Mouse (Mus musculus) midbrain, embryonic 14.5 days (tissue): ENCODE data around the gene Aknad1. TPM values are rescaled to one million over a fixed set of nuclear protein-coding genes. Genes with fewer than 3 reads are reported as not detected.
A peak's percentile ranks its signal among the peaks of the same experiment; 100 is the strongest.

Experiments used
- ATAC-seq: fragments of 200-750 bp; cut with Nextera tagmentation; 2 replicates; pipeline ENCODE4 v1.8.0; 2017; ENCODE audit warnings: moderate number of reproducible peaks, moderate library complexity; ENCODE audit not compliant: low FRiP score, low TSS enrichment
- DNase-seq: peaks from one replicate; pipeline ENCODE4 v3.0.0-alpha.2; 2015
- H3K27ac ChIP-seq: fragments of 300-500 bp; sonication (generic); replicated peaks from 2 replicates; pipeline ENCODE4 v1.5.1; 2014; ENCODE audit warnings: mild to moderate bottlenecking, low read depth, low read length, moderate library complexity
- H3K27me3 ChIP-seq: fragments of 300-500 bp; sonication (generic); 2 replicates; pipeline ENCODE4 v1.6.1; 2014; ENCODE audit warnings: low read length, control low read depth, mixed read lengths; ENCODE audit not compliant: control insufficient read depth, insufficient read depth
- H3K36me3 ChIP-seq: fragments of 300-500 bp; sonication (generic); 2 replicates; pipeline ENCODE4 v1.6.1; 2014; ENCODE audit warnings: low read length, control low read depth; ENCODE audit not compliant: control insufficient read depth, insufficient read depth
- H3K4me1 ChIP-seq: fragments of 300-500 bp; sonication (generic); 2 replicates; pipeline ENCODE4 v1.6.1; 2014; ENCODE audit warnings: mild to moderate bottlenecking, antibody characterized with exemption, low read length, control low read depth; ENCODE audit not compliant: control insufficient read depth, insufficient read depth
- H3K4me2 ChIP-seq: fragments of 300-500 bp; sonication (generic); 2 replicates; pipeline ENCODE4 v1.6.1; 2014; ENCODE audit warnings: mild to moderate bottlenecking, low read length, moderate library complexity
- H3K4me3 ChIP-seq: fragments of 300-500 bp; sonication (generic); replicated peaks from 2 replicates; pipeline ENCODE4 v1.5.1; 2014; ENCODE audit warnings: low read depth, low read length
- H3K9ac ChIP-seq: fragments of 300-500 bp; sonication (generic); replicated peaks from 2 replicates; pipeline ENCODE4 v1.6.1; 2014; ENCODE audit warnings: mild to moderate bottlenecking, low read length, moderate library complexity
- H3K9me3 ChIP-seq: fragments of 300-500 bp; sonication (generic); 2 replicates; pipeline ENCODE4 v1.6.1; 2016; ENCODE audit warnings: low read length, control low read depth, mixed read lengths; ENCODE audit not compliant: control insufficient read depth
- WGBS: fragments of 180-500 bp; shearing (Covaris S2); extraction: QIAGEN DNeasy Blood & Tissue Kit; methylation state at CpG from one replicate; pipeline ENCODE4 v1.1.7; 2014; 5-methylcytosine and 5-hydroxymethylcytosine counted together
- polyA plus RNA-seq: library from polyadenylated mRNA; unstranded; fragments of >200 nt; fragmentation: Nextera tagmentation; extraction: Ambion mirVana; gene quantifications from 2 replicates; pipeline ENCODE4 v1.2.1, GENCODE M21; 2014

Aknad1 gene
- polyA plus RNA-seq, 1 experiment from 2014 or later: not detected

- WGBS: 84% methylated on average over 9 of the region's 9 CpGs
- no peak for DNase-seq
- no peaks in the 10 kb centered on the region for H3K4me1 ChIP-seq
Observed at GRCm38 (mm10) chr3:108757570-108757969, 18.1 kb downstream of the Aknad1 start.

GRCm38 (mm10) chr3:108759566-108760420 lies 20.3 kb downstream of the Aknad1 start:
- no peaks in the 10 kb centered on the region for H3K36me3 ChIP-seq
- DNase-seq (no peak), ATAC-seq (no peak)
- H3K9me3 ChIP-seq: no peaks in the 10 kb centered on the region
- no peaks in the 10 kb centered on the region for H3K4me1 ChIP-seq
- H3K4me2 ChIP-seq: no peak overlapping the region
- 93% methylated on average over 11 of the region's 11 CpGs for WGBS
- no peak overlapping the region for H3K9ac ChIP-seq
- no peaks in the 10 kb centered on the region for H3K27me3 ChIP-seq
- no peak overlapping the region for H3K4me3 ChIP-seq
- H3K27ac ChIP-seq: no peak overlapping the region

More at GRCm38 (mm10) chr3:108757570-108757969, 18.1 kb downstream of the Aknad1 start:
- no peak overlapping the region for H3K4me2 ChIP-seq
- no peaks in the 10 kb centered on the region for H3K27me3 ChIP-seq
- H3K27ac ChIP-seq: no peak overlapping the region
- no peak for ATAC-seq
- H3K9me3 ChIP-seq: no peaks in the 10 kb centered on the region
- no peak overlapping the region for H3K4me3 ChIP-seq
- no peak overlapping the region for H3K9ac ChIP-seq
- no peaks in the 10 kb centered on the region for H3K36me3 ChIP-seq

DNA sequence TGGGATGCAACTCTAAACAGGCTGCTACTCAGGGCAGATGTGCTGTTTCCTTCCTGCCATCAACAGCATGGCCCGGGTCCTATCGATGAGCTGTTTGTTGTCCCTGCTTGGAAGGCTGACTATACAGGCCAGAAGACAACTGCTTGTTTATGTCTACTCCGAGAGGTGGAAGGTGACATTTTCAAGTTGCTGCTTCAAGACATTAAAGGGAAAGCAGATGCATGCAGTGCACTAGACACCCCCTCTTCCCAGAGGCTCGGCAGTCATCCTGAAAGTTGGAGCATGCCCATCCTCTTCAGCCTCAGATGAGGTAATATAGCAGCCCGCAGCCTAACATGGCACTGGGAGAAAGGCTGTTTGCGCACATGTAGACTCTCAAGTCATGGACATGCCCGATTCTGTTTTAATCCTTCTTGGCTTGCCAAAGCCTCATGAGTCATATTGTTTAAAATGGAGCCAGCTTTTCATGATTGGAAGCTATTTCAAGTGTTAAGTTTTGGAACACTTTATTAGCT lies 23.2 kb downstream of the Aknad1 start:
- H3K27me3 ChIP-seq: no peaks in the 10 kb centered on the region
- no peak overlapping the region for H3K9ac ChIP-seq
- H3K9me3 ChIP-seq: no peaks in the 10 kb centered on the region
- H3K4me3 ChIP-seq: no peak overlapping the region
- no peak overlapping the region for H3K4me2 ChIP-seq
- H3K36me3 ChIP-seq: no peaks in the 10 kb centered on the region
- no peak overlapping the region for H3K27ac ChIP-seq
- ATAC-seq (no peak), DNase-seq (no peak)
- H3K4me1 ChIP-seq: no peaks in the 10 kb centered on the region
- 90% methylated on average over 7 of the region's 7 CpGs for WGBS

DNA sequence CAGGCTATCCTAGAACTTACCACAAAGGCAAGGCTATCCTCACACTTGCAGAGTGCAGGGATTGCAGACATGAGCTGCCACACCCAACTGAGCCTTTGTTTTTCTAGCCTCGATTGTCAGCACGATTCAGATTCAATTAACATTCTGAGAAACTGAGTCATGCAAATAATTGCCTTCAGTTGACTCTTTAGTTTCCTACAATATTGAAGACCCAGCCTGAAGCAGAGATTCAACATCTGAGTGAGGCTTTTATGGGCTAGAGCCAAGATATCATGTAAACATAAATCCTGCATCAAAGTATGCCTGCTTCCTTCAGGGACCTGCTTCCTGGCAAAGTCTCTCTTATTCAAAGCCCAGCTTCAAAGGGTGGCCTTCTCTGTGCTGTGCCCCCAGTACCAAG lies 24.2 kb downstream of the Aknad1 start:
- H3K9me3 ChIP-seq: no peaks in the 10 kb centered on the region
- no peak overlapping the region for H3K4me2 ChIP-seq
- H3K4me1 ChIP-seq: no peaks in the 10 kb centered on the region
- WGBS: 89% methylated on average over 2 of the region's 2 CpGs
- no peaks in the 10 kb centered on the region for H3K36me3 ChIP-seq
- H3K27me3 ChIP-seq: no peaks in the 10 kb centered on the region
- no peak overlapping the region for H3K9ac ChIP-seq
- ATAC-seq (no peak), DNase-seq (no peak)
- H3K27ac ChIP-seq: no peak overlapping the region
- H3K4me3 ChIP-seq: no peak overlapping the region

GRCm38 (mm10) chr3:108764976-108765375 lies 25.5 kb downstream of the Aknad1 start:
- no peaks in the 10 kb centered on the region for H3K9me3 ChIP-seq
- no peak overlapping the region for H3K4me2 ChIP-seq
- 68% methylated on average over 7 of the region's 7 CpGs for whole genome bisulfite sequencing
- no peak overlapping the region for H3K9ac ChIP-seq
- no peak overlapping the region for H3K27ac ChIP-seq
- ATAC-seq (no peak), DNase-seq (peak; percentile 16)
- no peaks in the 10 kb centered on the region for H3K4me1 ChIP-seq
- no peak overlapping the region for H3K4me3 ChIP-seq
- H3K27me3 ChIP-seq: no peaks in the 10 kb centered on the region
- H3K36me3 ChIP-seq: no peaks in the 10 kb centered on the region

DNA sequence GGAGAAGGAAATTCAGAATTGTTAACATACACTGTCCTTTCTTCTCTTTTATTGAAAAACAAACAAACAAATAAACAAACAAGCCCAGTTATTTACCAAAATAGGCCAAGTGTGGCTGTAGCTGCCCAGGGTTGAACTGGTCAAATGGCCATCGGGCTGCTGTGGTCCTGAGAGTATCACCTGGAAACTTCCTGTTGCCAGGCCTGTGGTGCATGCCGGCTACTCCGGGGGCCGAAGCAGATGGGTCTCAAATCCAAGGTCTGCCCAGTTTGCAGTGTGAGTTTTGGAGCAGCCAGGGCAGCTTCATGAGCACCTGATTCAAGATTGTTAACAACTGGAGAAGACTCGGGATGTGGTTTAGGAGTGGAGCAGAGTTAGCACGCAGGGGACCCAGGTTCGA lies 26.0 kb downstream of the Aknad1 start:
- no peak overlapping the region for H3K4me2 ChIP-seq
- H3K9me3 ChIP-seq: no peaks in the 10 kb centered on the region
- H3K27me3 ChIP-seq: no peaks in the 10 kb centered on the region
- H3K4me3 ChIP-seq: no peak overlapping the region
- H3K9ac ChIP-seq: no peak overlapping the region
- no peak overlapping the region for H3K27ac ChIP-seq
- no peaks in the 10 kb centered on the region for H3K36me3 ChIP-seq
- no peak for DNase-seq
- WGBS: 87% methylated on average over 7 of the region's 7 CpGs
- no peak for ATAC-seq
- no peaks in the 10 kb centered on the region for H3K4me1 ChIP-seq

DNA sequence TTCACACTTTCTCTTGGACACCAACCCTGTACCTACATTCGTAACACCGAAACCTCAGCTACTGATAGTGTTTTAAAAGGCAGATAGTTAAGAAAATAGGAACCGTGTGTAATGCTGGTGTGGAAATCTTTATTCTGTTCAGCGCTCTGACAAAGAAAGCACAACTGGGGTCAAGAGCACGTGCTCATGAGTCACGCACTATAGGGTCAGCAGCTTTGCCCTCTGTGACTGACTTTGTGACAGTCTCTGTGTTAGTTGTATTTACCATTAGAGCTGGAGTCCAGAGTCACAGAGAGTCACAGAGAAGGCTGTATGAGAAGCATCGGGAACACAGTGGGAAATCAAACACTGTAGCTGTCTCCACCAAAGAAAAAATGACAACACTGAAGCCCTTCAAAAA lies 27.5 kb downstream of the Aknad1 start:
- 88% methylated on average over 7 of the region's 7 CpGs for WGBS
- no peaks in the 10 kb centered on the region for H3K27me3 ChIP-seq

DNA sequence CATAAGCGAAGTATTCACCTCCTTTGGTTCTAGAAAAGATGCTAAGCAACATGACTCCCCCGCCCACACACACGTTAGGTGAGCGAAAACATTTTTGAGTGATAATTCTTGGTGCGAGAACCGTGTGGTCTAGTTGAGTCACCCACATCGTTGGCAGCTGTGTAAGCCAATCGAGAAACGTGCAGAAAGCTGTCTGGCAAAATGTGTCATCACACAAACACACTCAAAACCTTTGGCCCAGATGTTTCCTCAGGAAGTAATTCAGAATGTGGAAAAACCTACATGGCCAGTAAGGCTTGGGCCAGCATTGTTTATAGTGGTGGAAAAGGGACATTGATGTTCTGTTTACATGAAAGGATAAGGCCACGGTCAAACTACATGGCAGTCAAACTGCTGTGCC lies 28.0 kb downstream of the Aknad1 start:
- WGBS: 88% methylated on average over 10 of the region's 10 CpGs
- Histone ChIP-seq H3K27ac (no peak overlapping the region), H3K4me3 (no peak overlapping the region), H3K4me2 (no peak overlapping the region), H3K9me3 (no peaks in the 10 kb centered on the region), H3K27me3 (no peaks in the 10 kb centered on the region), H3K9ac (no peak overlapping the region), H3K4me1 (no peaks in the 10 kb centered on the region), H3K36me3 (no peaks in the 10 kb centered on the region)
- ATAC-seq (no peak), DNase-seq (no peak)

More for the DNA sequence above, 27.5 kb downstream of the Aknad1 start:
- Histone ChIP-seq H3K4me1 (no peaks in the 10 kb centered on the region), H3K27ac (no peak overlapping the region), H3K4me2 (no peak overlapping the region), H3K9me3 (no peaks in the 10 kb centered on the region), H3K9ac (no peak overlapping the region), H3K36me3 (no peaks in the 10 kb centered on the region), H3K4me3 (no peak overlapping the region)
- ATAC-seq (no peak), DNase-seq (no peak)

DNA sequence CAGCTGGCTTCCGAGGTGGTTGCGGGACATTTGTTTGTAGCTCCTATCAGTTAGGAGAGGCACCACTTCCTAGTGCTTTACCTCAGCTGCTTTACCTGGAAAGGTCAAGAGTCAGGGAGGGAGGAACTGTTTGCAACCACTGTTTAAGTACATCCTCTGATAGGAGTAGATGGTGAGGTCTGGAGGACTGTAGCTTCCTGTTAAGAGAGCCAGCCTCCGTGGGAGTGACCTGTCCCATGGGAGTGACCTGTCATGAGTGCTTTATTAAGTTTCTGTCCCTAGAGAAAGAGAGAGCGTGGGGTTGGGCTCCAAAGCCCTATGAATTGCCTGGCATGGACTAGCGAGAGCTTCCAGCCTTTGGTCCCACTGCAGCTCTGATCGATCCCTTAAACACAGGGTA lies 30.1 kb downstream of the Aknad1 start:
- no peak overlapping the region for H3K27ac ChIP-seq
- 88% methylated on average over 6 of the region's 6 CpGs for WGBS
- DNase-seq: no peak
- no peaks in the 10 kb centered on the region for H3K4me1 ChIP-seq
- H3K9me3 ChIP-seq: no peaks in the 10 kb centered on the region
- no peak overlapping the region for H3K4me3 ChIP-seq
- no peak for ATAC-seq
- H3K27me3 ChIP-seq: no peaks in the 10 kb centered on the region
- H3K36me3 ChIP-seq: no peaks in the 10 kb centered on the region
- no peak overlapping the region for H3K9ac ChIP-seq
- no peak overlapping the region for H3K4me2 ChIP-seq
